Mouse (Mus musculus) limb, embryonic 14.5 days (tissue): ENCODE data around the gene Hlcs. TPM values are rescaled to one million over a fixed set of nuclear protein-coding genes. Genes with fewer than 3 reads are reported as not detected.
A peak's percentile ranks its signal among the peaks of the same experiment; 100 is the strongest.

ENCODE experiments used
- ATAC-seq: fragments of 200-750 bp; cut with Nextera tagmentation; 2 replicates; pipeline ENCODE4 v1.8.0; 2017; ENCODE audit warnings: low read depth, moderate number of reproducible peaks, moderate TSS enrichment; ENCODE audit not compliant: low FRiP score
- DNase-seq: peaks from one replicate; pipeline ENCODE4 v3.0.0-alpha.2; 2015; ENCODE audit warnings: low spot score
- H3K27ac ChIP-seq: fragments of 300-500 bp; sonication (generic); replicated peaks from 2 replicates; pipeline ENCODE4 v1.5.1; 2014; ENCODE audit warnings: low read depth, mild to moderate bottlenecking, low read length, moderate library complexity, mixed read lengths
- H3K27me3 ChIP-seq: fragments of 300-500 bp; sonication (generic); 2 replicates; pipeline ENCODE4 v1.6.1; 2014; ENCODE audit warnings: low read length, mixed read lengths; ENCODE audit not compliant: control insufficient read depth, insufficient read depth
- H3K36me3 ChIP-seq: fragments of 300-500 bp; sonication (generic); 2 replicates; pipeline ENCODE4 v1.6.1; 2014; ENCODE audit warnings: mild to moderate bottlenecking, low read length, moderate library complexity, mixed read lengths; ENCODE audit not compliant: control insufficient read depth, insufficient read depth
- H3K4me1 ChIP-seq: fragments of 300-500 bp; sonication (generic); 2 replicates; pipeline ENCODE4 v1.6.1; 2014; ENCODE audit warnings: antibody characterized with exemption, low read length, mixed read lengths; ENCODE audit not compliant: control insufficient read depth, insufficient read depth
- H3K4me2 ChIP-seq: fragments of 300-500 bp; sonication (generic); replicated peaks from 2 replicates; pipeline ENCODE4 v1.6.1; 2014; ENCODE audit warnings: low read depth, mild to moderate bottlenecking, low read length, moderate library complexity; ENCODE audit not compliant: severe bottlenecking
- H3K4me3 ChIP-seq: fragments of 300-500 bp; sonication (generic); replicated peaks from 2 replicates; pipeline ENCODE4 v1.5.1; 2014; ENCODE audit warnings: low read length
- H3K9ac ChIP-seq: fragments of 300-500 bp; sonication (generic); 2 replicates; pipeline ENCODE4 v1.6.1; 2014; ENCODE audit warnings: mild to moderate bottlenecking, low read depth, low read length, moderate library complexity; ENCODE audit not compliant: severe bottlenecking
- H3K9me3 ChIP-seq: fragments of 300-500 bp; sonication (generic); 2 replicates; pipeline ENCODE4 v1.6.1; 2016; ENCODE audit warnings: low read length; ENCODE audit not compliant: control insufficient read depth
- POLR2A ChIP-seq: fragments of 200-500 bp; IDR thresholded peaks from 2 replicates; pipeline ENCODE4 v1.8.0; 2012; ENCODE audit warnings: inconsistent platforms, mild to moderate bottlenecking, moderate library complexity, borderline replicate concordance; ENCODE audit not compliant: insufficient read depth, insufficient read length; ENCODE audit errors: extremely low read depth
- WGBS: fragments of 180-500 bp; shearing (Covaris S2); extraction: QIAGEN DNeasy Blood & Tissue Kit; methylation state at CpG from one replicate; pipeline ENCODE4 v1.1.7; 2014; 5-methylcytosine and 5-hydroxymethylcytosine counted together
- polyA plus RNA-seq, 2 experiments: library from polyadenylated mRNA; depleted of rRNA in 1 of 2; stranded (reverse) in 1 of 2; unstranded in 1 of 2; fragments of >200 nt; fragmentation: Nextera tagmentation in 1 of 2; extraction: Ambion mirVana in 1 of 2; gene quantifications; 2 replicates each; pipeline versions ENCODE4 v1.2.1 to v1.2.3; 2012 to 2014

Gene Hlcs
- polyA plus RNA-seq, 2 experiments, result 6.3 to 7.1 TPM

DNA sequence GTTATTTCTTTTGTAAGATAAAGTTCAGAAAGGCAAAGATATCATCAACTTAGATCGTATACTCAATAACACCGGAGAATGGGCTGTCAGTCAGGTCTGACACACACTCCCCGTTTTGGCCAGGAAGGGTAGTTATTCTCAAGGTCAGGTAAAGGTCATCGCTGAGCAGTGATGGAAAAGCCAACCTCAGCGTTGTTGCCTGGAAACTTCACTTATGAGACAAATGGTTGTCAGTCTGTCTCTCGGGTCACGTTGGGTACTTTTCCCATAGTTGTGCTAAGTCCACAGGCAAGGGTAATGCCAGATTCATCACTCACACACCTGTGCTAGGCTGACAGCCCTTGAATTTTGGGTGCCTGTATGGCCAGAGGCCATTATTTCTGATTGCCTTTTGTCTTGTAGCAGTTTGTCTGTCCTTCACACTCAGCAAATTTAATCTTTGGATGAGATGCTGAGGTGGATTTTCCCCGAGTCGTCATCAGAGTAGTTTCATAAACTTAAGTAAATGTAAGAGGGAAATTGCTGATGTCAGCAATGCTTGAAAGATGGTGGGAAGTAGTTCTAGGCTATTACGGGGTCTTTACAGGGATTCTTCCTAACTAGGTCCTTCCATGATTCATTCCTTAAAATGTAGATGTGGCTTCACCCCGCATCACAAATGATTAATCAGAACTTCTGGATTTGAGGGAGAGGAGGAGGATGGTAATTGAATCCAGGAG lies 43.6 kb upstream of the Hlcs start:
- Histone ChIP-seq H3K4me2 (no peak overlapping the region), H3K27ac (no peak overlapping the region), H3K9me3 (no peaks in the 10 kb centered on the region), H3K4me3 (no peak overlapping the region), H3K36me3 (no peaks in the 10 kb centered on the region), H3K27me3 (no peaks in the 10 kb centered on the region), H3K9ac (no peak overlapping the region), H3K4me1 (no peaks in the 10 kb centered on the region)
- 64% methylated on average over 11 of the region's 11 CpGs for WGBS
- DNase-seq (no peak), ATAC-seq (no peak)
- no peak for TF ChIP-seq POLR2A

DNA sequence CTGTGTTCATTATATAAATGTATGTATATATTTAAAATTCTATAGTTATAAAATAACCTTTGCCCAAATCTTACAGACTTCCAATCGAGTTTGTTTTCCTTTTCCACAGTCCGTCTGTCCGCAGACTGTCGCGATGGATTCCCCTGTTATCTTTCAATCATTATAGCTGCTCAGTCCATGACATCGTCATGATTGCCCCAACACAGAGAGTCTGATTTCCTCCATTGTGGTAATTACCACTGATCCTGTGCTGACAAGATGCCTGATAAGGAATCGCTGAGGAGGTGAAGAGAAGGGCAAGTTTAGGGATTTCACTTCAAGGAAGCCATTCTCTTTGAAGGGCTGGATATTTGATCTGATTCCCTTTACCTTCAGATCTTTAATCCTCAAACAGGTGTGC lies 42.7 kb upstream of the Hlcs start:
- no peaks in the 10 kb centered on the region for H3K9me3 ChIP-seq
- H3K4me3 ChIP-seq, result no peak overlapping the region
- no peak for TF ChIP-seq POLR2A
- no peaks in the 10 kb centered on the region for H3K36me3 ChIP-seq
- no peak overlapping the region for H3K27ac ChIP-seq
- no peak overlapping the region for H3K4me2 ChIP-seq
- no peaks in the 10 kb centered on the region for H3K4me1 ChIP-seq
- H3K27me3 ChIP-seq, result no peaks in the 10 kb centered on the region
- no peak for DNase-seq
- WGBS, result 49% methylated on average over 7 of the region's 7 CpGs
- H3K9ac ChIP-seq, result no peak overlapping the region
- ATAC-seq, result no peak

DNA sequence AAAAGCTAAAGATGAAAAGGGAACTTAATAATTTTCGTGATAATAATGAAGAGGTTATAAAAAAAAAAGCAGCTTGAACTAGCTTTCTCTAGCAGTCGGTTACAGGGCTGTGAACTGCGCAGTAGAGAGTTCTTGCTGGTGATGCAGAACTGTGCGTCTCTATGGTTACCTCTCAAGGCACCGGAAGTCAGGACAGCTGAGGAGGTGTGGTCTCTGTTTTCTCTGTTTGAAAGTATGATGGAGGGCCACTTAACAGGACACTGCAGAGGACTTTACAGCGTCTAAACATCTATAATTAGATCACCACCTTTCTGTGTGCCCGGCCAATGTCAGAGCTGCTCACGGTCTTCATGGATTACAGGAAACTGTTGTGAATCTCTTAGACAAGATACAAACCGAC lies 41.1 kb upstream of the Hlcs start:
- no peak overlapping the region for H3K4me3 ChIP-seq
- DNase-seq (no peak), ATAC-seq (peak; percentile 50; the same call in 1 of the 2 replicates)
- no peak overlapping the region for H3K9ac ChIP-seq
- no peak overlapping the region for H3K27ac ChIP-seq
- H3K36me3 ChIP-seq, result no peaks in the 10 kb centered on the region
- no peaks in the 10 kb centered on the region for H3K27me3 ChIP-seq
- H3K4me2 ChIP-seq, result no peak overlapping the region
- no peaks in the 10 kb centered on the region for H3K4me1 ChIP-seq
- WGBS, result 27% methylated on average over 9 of the region's 9 CpGs
- H3K9me3 ChIP-seq, result no peaks in the 10 kb centered on the region
- no peak for TF ChIP-seq POLR2A

DNA sequence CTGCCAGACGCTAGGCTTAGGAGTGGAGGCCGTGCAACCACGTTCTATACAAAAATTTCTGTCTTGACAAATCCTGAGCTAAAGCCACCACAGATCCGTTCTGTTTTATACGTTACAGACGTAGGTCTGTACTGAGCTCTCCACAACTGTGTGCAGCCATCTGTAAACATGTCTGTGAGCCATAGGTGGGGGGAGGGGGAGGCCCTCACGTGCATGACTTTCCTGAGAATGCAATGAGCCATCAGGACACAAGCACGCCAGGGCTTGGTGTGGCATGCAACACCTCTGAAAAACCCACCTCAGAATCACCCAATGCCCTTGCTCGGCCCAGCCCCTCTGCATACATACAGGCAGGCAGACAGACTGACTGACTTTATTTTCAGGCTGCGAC lies 36.9 kb upstream of the Hlcs start:
- Histone ChIP-seq H3K36me3 (no peaks in the 10 kb centered on the region), H3K9me3 (no peaks in the 10 kb centered on the region), H3K9ac (no peak overlapping the region), H3K4me1 (no peaks in the 10 kb centered on the region), H3K4me2 (no peak overlapping the region), H3K27me3 (no peaks in the 10 kb centered on the region), H3K4me3 (no peak overlapping the region), H3K27ac (no peak overlapping the region)
- 59% methylated on average over 10 of the region's 10 CpGs for WGBS
- TF ChIP-seq POLR2A, result no peak
- DNase-seq, result no peak
- no peak for ATAC-seq

DNA sequence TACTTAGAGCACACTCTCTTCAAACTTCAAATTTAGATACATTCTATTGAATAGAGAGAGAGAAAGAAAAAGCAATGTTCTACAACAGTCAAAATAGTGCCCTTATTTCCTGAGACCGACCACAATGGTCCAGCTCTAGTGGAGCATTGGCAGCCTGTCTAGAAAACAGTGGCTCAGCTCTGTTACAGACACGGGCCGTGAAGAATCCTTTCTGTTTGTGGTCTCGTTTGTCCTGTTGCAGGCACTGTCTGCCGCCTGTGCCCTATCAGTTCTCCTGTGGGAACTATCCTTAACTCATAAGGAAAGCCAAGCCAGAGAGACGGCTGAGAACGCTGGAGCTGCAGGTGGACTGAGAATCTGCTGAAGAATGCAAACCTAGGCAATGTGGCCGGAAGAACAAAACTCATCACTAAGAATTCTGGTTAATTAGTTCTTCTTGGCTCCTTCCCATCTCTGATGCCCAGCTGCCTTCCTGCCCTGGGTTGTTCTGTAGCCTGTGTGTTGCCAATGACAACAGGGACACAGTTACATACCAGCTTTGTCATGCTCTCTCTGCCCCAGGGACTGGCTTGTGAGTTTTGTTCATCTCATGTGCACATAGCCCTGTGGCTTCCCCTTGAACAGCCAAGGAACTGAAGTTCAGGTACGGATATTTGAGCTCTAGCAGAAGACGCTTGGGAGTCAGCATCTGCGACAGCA lies 36.4 kb upstream of the Hlcs start:
- TF ChIP-seq POLR2A, result no peak
- Histone ChIP-seq H3K4me3 (no peak overlapping the region), H3K27me3 (no peaks in the 10 kb centered on the region), H3K9me3 (no peaks in the 10 kb centered on the region), H3K4me2 (no peak overlapping the region), H3K36me3 (no peaks in the 10 kb centered on the region), H3K27ac (no peak overlapping the region), H3K4me1 (no peaks in the 10 kb centered on the region), H3K9ac (no peak overlapping the region)
- 61% methylated on average over 11 of the region's 11 CpGs for WGBS
- ATAC-seq (no peak), DNase-seq (no peak)
